In genomic region chr10:73700519-73701286, GRCm38 (mm10) we compare ENCODE assay signal across 19 mouse cellular contexts.
DNase-seq lines count a peak whose midpoint lies in the region; ATAC-seq and TF ChIP-seq lines count a peak whose summit lies in the region.
"Had no signal": no experiment of that assay in that cellular context is flagged by ENCODE, and none has a peak within 500 bp of the region (broad histone marks: within the 10 kb centered on the region; RNA-seq: fewer than 3 reads in every experiment).

No protein-coding gene starts in this region.

- no peak overlapping the region for H3K9ac ChIP-seq in midbrain, embryonic 11.5 days (ENCODE audit: low read length)
- H3K9ac ChIP-seq in midbrain, embryonic 16.5 days (ENCODE audit: low read depth, low read length), result no peak overlapping the region
- no peak overlapping the region for H3K9ac ChIP-seq in stomach, embryonic 14.5 days (replicated peaks; ENCODE audit: low read depth, low read length)
- no peak overlapping the region for H3K9ac ChIP-seq in stomach, postnatal 0 days (ENCODE audit: low read length)
- no peak overlapping the region for H3K9ac ChIP-seq in embryonic facial prominence, embryonic 14.5 days (ENCODE audit: low read depth, low read length)
- H3K9ac ChIP-seq: embryonic facial prominence, embryonic 12.5 days; forebrain, embryonic 12.5 days; heart, embryonic 15.5 days; hindbrain, embryonic 15.5 days had no signal

- H3K27me3 ChIP-seq in midbrain, embryonic 11.5 days (ENCODE audit: control insufficient read depth, insufficient read depth, low read length), result no peaks in the 10 kb centered on the region
- H3K27me3 ChIP-seq in midbrain, embryonic 16.5 days (ENCODE audit: control insufficient read depth, insufficient read depth, low read depth, low read length), result no peaks in the 10 kb centered on the region
- H3K27me3 ChIP-seq in stomach, embryonic 14.5 days (ENCODE audit: control insufficient read depth, insufficient read depth, low read length), result no peaks in the 10 kb centered on the region
- no peaks in the 10 kb centered on the region for H3K27me3 ChIP-seq in stomach, postnatal 0 days (ENCODE audit: control insufficient read depth, insufficient read depth, low read length)
- no peaks in the 10 kb centered on the region for H3K27me3 ChIP-seq in embryonic facial prominence, embryonic 14.5 days (replicated peaks; ENCODE audit: control insufficient read depth, insufficient read depth, low read length)
- H3K27me3 ChIP-seq: embryonic facial prominence, embryonic 12.5 days; forebrain, embryonic 12.5 days; heart, embryonic 15.5 days; hindbrain, embryonic 15.5 days had no signal

- H3K9me3 ChIP-seq in midbrain, embryonic 11.5 days (ENCODE audit: control insufficient read depth, low read length), result no peaks in the 10 kb centered on the region
- no peaks in the 10 kb centered on the region for H3K9me3 ChIP-seq in midbrain, embryonic 16.5 days (replicated peaks; ENCODE audit: control insufficient read depth, low read length, poor library complexity, severe bottlenecking)
- H3K9me3 ChIP-seq in stomach, embryonic 14.5 days (ENCODE audit: control insufficient read depth, low read depth, low read length), result no peaks in the 10 kb centered on the region
- no peaks in the 10 kb centered on the region for H3K9me3 ChIP-seq in stomach, postnatal 0 days (ENCODE audit: control insufficient read depth, low read length)
- no peaks in the 10 kb centered on the region for H3K9me3 ChIP-seq in embryonic facial prominence, embryonic 14.5 days (ENCODE audit: control insufficient read depth, low read length)
- H3K9me3 ChIP-seq: embryonic facial prominence, embryonic 12.5 days; forebrain, embryonic 12.5 days; heart, embryonic 10.5 days; heart, embryonic 15.5 days; hindbrain, embryonic 15.5 days had no signal

- peak; percentile 55; the same call in 1 of the 2 replicates for ATAC-seq in midbrain, embryonic 11.5 days (ENCODE audit: low FRiP score)
- ATAC-seq in midbrain, embryonic 16.5 days, result no peak
- ATAC-seq in stomach, embryonic 14.5 days (ENCODE audit: insufficient number of reproducible peaks, insufficient read depth, low FRiP score, low read depth), result peak; percentile 56; the same call in 1 of the 2 replicates
- no peak for ATAC-seq in stomach, postnatal 0 days (ENCODE audit: low FRiP score, low TSS enrichment)
- ATAC-seq in embryonic facial prominence, embryonic 14.5 days (ENCODE audit: low read depth), result no peak
- ATAC-seq: forebrain, embryonic 16.5 days; intestine, embryonic 16.5 days had no signal

- DNase-seq in midbrain, embryonic 11.5 days (ENCODE audit: low spot score, missing footprints), result no peak
- no peak for DNase-seq in stomach, postnatal 0 days (ENCODE audit: low spot score)
- peak; percentile 2 for DNase-seq in embryonic facial prominence, embryonic 14.5 days (ENCODE audit: low spot score)
- DNase-seq in embryo, embryonic 9.5 days (ENCODE audit: extremely low spot score), result no peak
- no peak for DNase-seq in layer of hippocampus, adult 9-10 months (ENCODE audit: low spot score)
- DNase-seq: cerebellum, adult 11-12 months; cerebellum, adult 9-10 months; cerebellum, postnatal 25 days; gastrocnemius, postnatal 10 days; heart, adult 18-20 months had no signal

- no peak overlapping the region for H3K4me3 ChIP-seq in midbrain, embryonic 11.5 days (ENCODE audit: low read depth, low read length)
- H3K4me3 ChIP-seq in midbrain, embryonic 16.5 days (ENCODE audit: low read depth, low read length), result no peak overlapping the region
- H3K4me3 ChIP-seq in stomach, embryonic 14.5 days (ENCODE audit: low read depth, low read length), result no peak overlapping the region
- H3K4me3 ChIP-seq in stomach, postnatal 0 days (ENCODE audit: low read depth, low read length), result no peak overlapping the region
- no peak overlapping the region for H3K4me3 ChIP-seq in embryonic facial prominence, embryonic 14.5 days (ENCODE audit: low read depth, low read length)
- H3K4me3 ChIP-seq: embryonic facial prominence, embryonic 12.5 days; forebrain, embryonic 12.5 days; heart, embryonic 10.5 days; heart, embryonic 15.5 days; hindbrain, embryonic 15.5 days had no signal

- H3K36me3 ChIP-seq in midbrain, embryonic 11.5 days (ENCODE audit: control insufficient read depth, insufficient read depth, low read length), result no peaks in the 10 kb centered on the region
- no peaks in the 10 kb centered on the region for H3K36me3 ChIP-seq in midbrain, embryonic 16.5 days (ENCODE audit: control insufficient read depth, insufficient read depth, low read length)
- no peaks in the 10 kb centered on the region for H3K36me3 ChIP-seq in stomach, embryonic 14.5 days (ENCODE audit: control insufficient read depth, insufficient read depth, low read length)
- no peaks in the 10 kb centered on the region for H3K36me3 ChIP-seq in stomach, postnatal 0 days (ENCODE audit: control insufficient read depth, insufficient read depth, low read length)
- H3K36me3 ChIP-seq in embryonic facial prominence, embryonic 14.5 days (ENCODE audit: control insufficient read depth, insufficient read depth, low read length), result no peaks in the 10 kb centered on the region
- H3K36me3 ChIP-seq: embryonic facial prominence, embryonic 12.5 days; forebrain, embryonic 12.5 days; heart, embryonic 10.5 days; heart, embryonic 15.5 days; hindbrain, embryonic 15.5 days had no signal

- WGBS in midbrain, embryonic 11.5 days, result 46% methylated on average over 5 of the region's 5 CpGs
- WGBS in midbrain, embryonic 16.5 days, result 22% methylated on average over 5 of the region's 5 CpGs
- 52% methylated on average over 5 of the region's 5 CpGs for WGBS in stomach, embryonic 14.5 days
- WGBS in stomach, postnatal 0 days, result 39% methylated on average over 5 of the region's 5 CpGs
- WGBS in embryonic facial prominence, embryonic 14.5 days, result 40% methylated on average over 5 of the region's 5 CpGs

- H3K4me1 ChIP-seq in midbrain, embryonic 11.5 days (ENCODE audit: control insufficient read depth, insufficient read depth, low read length), result no peaks in the 10 kb centered on the region
- H3K4me1 ChIP-seq in midbrain, embryonic 16.5 days (ENCODE audit: control insufficient read depth, insufficient read depth, low read length), result peaks cover 7% of the 10 kb centered on the region; the same call in 1 of the 2 replicates
- no peaks in the 10 kb centered on the region for H3K4me1 ChIP-seq in stomach, embryonic 14.5 days (ENCODE audit: control insufficient read depth, insufficient read depth, low read length)
- no peaks in the 10 kb centered on the region for H3K4me1 ChIP-seq in stomach, postnatal 0 days (replicated peaks; ENCODE audit: control insufficient read depth, insufficient read depth)
- H3K4me1 ChIP-seq in embryonic facial prominence, embryonic 14.5 days (ENCODE audit: control insufficient read depth, insufficient read depth, low read length), result no peaks in the 10 kb centered on the region
- H3K4me1 ChIP-seq: embryonic facial prominence, embryonic 12.5 days; forebrain, embryonic 12.5 days; heart, embryonic 10.5 days; heart, embryonic 15.5 days; hindbrain, embryonic 15.5 days had no signal

- H3K4me2 ChIP-seq in midbrain, embryonic 11.5 days, result no peak overlapping the region
- no peak overlapping the region for H3K4me2 ChIP-seq in midbrain, embryonic 16.5 days (ENCODE audit: low read length)
- no peak overlapping the region for H3K4me2 ChIP-seq in stomach, embryonic 14.5 days (replicated peaks; ENCODE audit: low read depth, low read length)
- no peak overlapping the region for H3K4me2 ChIP-seq in stomach, postnatal 0 days (replicated peaks; ENCODE audit: low read depth)
- no peak overlapping the region for H3K4me2 ChIP-seq in embryonic facial prominence, embryonic 14.5 days (ENCODE audit: low read depth, low read length)
- H3K4me2 ChIP-seq: embryonic facial prominence, embryonic 12.5 days; forebrain, embryonic 12.5 days; heart, embryonic 15.5 days; hindbrain, embryonic 15.5 days had no signal

- TF ChIP-seq CTCF in stomach, postnatal 0 days (IDR thresholded peaks at IDR 0.05; ENCODE audit: low read depth), result no peak

- TF ChIP-seq EP300 in stomach, postnatal 0 days (optimal IDR thresholded peaks at IDR 0.05), result no peak

- no peak overlapping the region for H3K27ac ChIP-seq in midbrain, embryonic 11.5 days (ENCODE audit: low read depth, low read length)
- H3K27ac ChIP-seq in midbrain, embryonic 16.5 days (ENCODE audit: low read length), result no peak overlapping the region
- no peak overlapping the region for H3K27ac ChIP-seq in stomach, embryonic 14.5 days (ENCODE audit: low read length)
- H3K27ac ChIP-seq in stomach, postnatal 0 days (replicated peaks), result no peak overlapping the region
- H3K27ac ChIP-seq in embryonic facial prominence, embryonic 14.5 days (replicated peaks; ENCODE audit: low read depth, low read length), result no peak overlapping the region
- H3K27ac ChIP-seq: embryonic facial prominence, embryonic 12.5 days; forebrain, embryonic 12.5 days; heart, embryonic 10.5 days; heart, embryonic 15.5 days; hindbrain, embryonic 15.5 days had no signal

Comparison
In these comparisons a context has a peak if more than half of its experiments do, and no peak if none do; other contexts are left out.
1. ATAC-seq: peak in midbrain, embryonic 11.5 days (single experiment) and stomach, embryonic 14.5 days (single experiment); none in midbrain, embryonic 16.5 days (single experiment), stomach, postnatal 0 days (single experiment) and embryonic facial prominence, embryonic 14.5 days (single experiment).